Mouse (Mus musculus) C2C12 (cell line): ENCODE measurements around the gene Gm12258.

Experiments
- CTCF ChIP-seq: IDR thresholded peaks from one replicate; pipeline ENCODE4 v1.5.1; 2011; ENCODE audit not compliant: control insufficient read depth, insufficient read depth, insufficient read length
- MYOG ChIP-seq: IDR thresholded peaks from one replicate; pipeline ENCODE4 v1.6.1; 2011; ENCODE audit not compliant: control insufficient read depth, insufficient read length; ENCODE audit errors: extremely low read depth

GRCm38 (mm10) chr11:58883756-58884155 lies 36.8 kb downstream of the Gm12258 start:
- TF ChIP-seq MYOG (no peak), CTCF (no peak)
